Mouse (Mus musculus) stomach, embryonic 16.5 days (tissue): ENCODE results near the gene Crk. TPM values are rescaled to one million over a fixed set of nuclear protein-coding genes. Genes with fewer than 3 reads are reported as not detected.

Experiments used
- ATAC-seq: fragments of 200-750 bp; cut with Nextera tagmentation; 2 replicates; pipeline ENCODE4 v1.8.0; 2017; ENCODE audit warnings: moderate number of reproducible peaks, moderate TSS enrichment; ENCODE audit not compliant: insufficient read depth, low FRiP score
- H3K27ac ChIP-seq: fragments of 300-500 bp; sonication (generic); 2 replicates; pipeline ENCODE4 v1.5.1; 2014; ENCODE audit warnings: low read length
- H3K27me3 ChIP-seq: fragments of 300-500 bp; sonication (generic); 2 replicates; pipeline ENCODE4 v1.6.1; 2014; ENCODE audit warnings: low read length, control low read depth, mixed read lengths; ENCODE audit not compliant: control insufficient read depth, insufficient read depth
- H3K36me3 ChIP-seq: fragments of 300-500 bp; sonication (generic); 2 replicates; pipeline ENCODE4 v1.6.1; 2014; ENCODE audit warnings: low read length; ENCODE audit not compliant: control insufficient read depth, insufficient read depth
- H3K4me1 ChIP-seq: fragments of 300-500 bp; sonication (generic); 2 replicates; pipeline ENCODE4 v1.6.1; 2014; ENCODE audit warnings: low read length, control low read depth, mixed read lengths; ENCODE audit not compliant: control insufficient read depth, insufficient read depth
- H3K4me2 ChIP-seq: fragments of 300-500 bp; sonication (generic); 2 replicates; pipeline ENCODE4 v1.6.1; 2014; ENCODE audit warnings: low read depth, low read length, mixed read lengths
- H3K4me3 ChIP-seq: fragments of 300-500 bp; sonication (generic); replicated peaks from 2 replicates; pipeline ENCODE4 v1.5.1; 2014; ENCODE audit warnings: mild to moderate bottlenecking, low read length
- H3K9ac ChIP-seq: fragments of 300-500 bp; sonication (generic); 2 replicates; pipeline ENCODE4 v1.6.1; 2014; ENCODE audit warnings: low read length
- H3K9me3 ChIP-seq: fragments of 300-500 bp; sonication (generic); replicated peaks from 2 replicates; pipeline ENCODE4 v1.6.1; 2016; ENCODE audit warnings: low read length, control low read depth; ENCODE audit not compliant: control insufficient read depth
- WGBS: fragments of 180-500 bp; shearing (Covaris S2); extraction: QIAGEN DNeasy Blood & Tissue Kit; methylation state at CpG from one replicate; pipeline ENCODE4 v1.1.7; 2014; 5-methylcytosine and 5-hydroxymethylcytosine counted together
- polyA plus RNA-seq: library from polyadenylated mRNA; unstranded; fragments of >200 nt; fragmentation: Nextera tagmentation; extraction: Ambion mirVana; gene quantifications from 2 replicates; pipeline ENCODE4 v1.2.1, GENCODE M21; 2015

Crk gene
- polyA plus RNA-seq, result 106 and 107 TPM in 2 replicates

GRCm38 (mm10) chr11:75678747-75679438, at the start of gene Crk:
Crk (plus strand) TSS chr11:75679259.
- Histone ChIP-seq H3K9ac (peak within 1 kb of the TSS; percentile 97), H3K4me1 (peaks cover 18% of the 10 kb centered on the region), H3K27me3 (no peaks in the 10 kb centered on the region), H3K27ac (peak within 1 kb of the TSS; percentile 97), H3K4me2 (peak within 1 kb of the TSS; percentile 84), H3K4me3 (peak within 1 kb of the TSS; percentile 99), H3K9me3 (no peaks in the 10 kb centered on the region), H3K36me3 (0 out of 2 replicates have a peak, but pooled peaks cover 1% of the 10 kb centered on the region)
- under 1% methylated on average over 55 of the region's 55 CpGs for WGBS
- ATAC-seq, result peak; percentile 98

DNA sequence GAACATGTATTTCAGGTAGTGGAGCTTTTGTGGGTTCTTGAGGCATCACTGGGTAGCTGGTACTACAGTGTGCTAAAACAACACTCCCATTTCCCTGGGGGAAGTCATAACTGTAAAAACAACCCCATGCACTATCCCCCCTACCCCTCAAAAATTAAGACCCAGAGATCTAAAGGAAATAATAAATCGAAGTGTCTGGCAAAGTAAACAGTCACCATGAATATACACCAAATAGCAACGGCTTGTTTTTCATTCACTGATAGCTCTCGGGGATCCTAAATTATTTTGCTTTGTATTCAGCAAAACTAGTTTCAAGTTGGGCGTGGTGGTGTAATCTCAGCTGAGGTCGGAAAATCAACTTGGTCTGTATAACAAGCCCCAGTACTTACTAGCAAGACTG, 49.0 kb upstream of the Crk start:
- Histone ChIP-seq H3K4me2 (peak overlapping the region; percentile 81), H3K36me3 (peaks cover 23% of the 10 kb centered on the region), H3K4me1 (peaks cover 7% of the 10 kb centered on the region; the same call in 1 of the 2 replicates), H3K27me3 (no peaks in the 10 kb centered on the region), H3K9me3 (no peaks in the 10 kb centered on the region), H3K4me3 (peak overlapping the region; percentile 80), H3K9ac (peak overlapping the region; percentile 83), H3K27ac (peak overlapping the region; percentile 86)
- 3% methylated on average over 5 of the region's 5 CpGs for WGBS
- no peak for ATAC-seq

DNA sequence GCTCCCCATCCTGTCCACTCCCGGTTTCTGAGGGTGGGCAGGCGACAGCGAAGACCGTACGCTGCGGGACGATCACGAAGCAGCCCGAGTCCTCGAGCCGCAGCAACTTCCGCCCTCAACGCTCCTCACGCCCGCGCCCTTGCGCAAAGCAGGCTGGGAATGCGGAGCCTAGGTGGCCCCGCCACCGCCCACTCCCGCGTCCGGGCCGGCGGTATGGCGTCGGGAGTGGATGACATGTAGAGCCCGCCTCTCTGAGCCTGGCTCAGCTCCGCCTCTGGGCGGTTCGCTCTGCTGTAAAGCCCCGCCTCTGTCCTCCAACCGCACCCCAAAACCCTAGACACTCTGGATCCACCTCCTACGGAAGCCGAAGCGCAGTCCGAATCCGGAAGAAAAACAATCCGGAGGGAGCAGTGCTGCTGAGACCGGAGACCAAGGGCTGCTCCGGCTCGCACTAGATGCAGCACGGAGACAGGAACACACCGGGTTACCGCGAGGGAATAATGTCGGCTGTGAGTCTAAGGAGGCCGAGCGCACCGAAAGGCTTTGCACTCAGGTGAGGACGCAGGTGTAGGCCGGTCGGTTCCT, 48.3 kb upstream of the Crk start, which contains the start of gene Inpp5k:
Gene Inpp5k (plus strand): TSS at position 344 of the 585 bp plus-strand sequence.
- H3K4me3 ChIP-seq, result peak within 1 kb of the TSS; percentile 80
- WGBS, result under 1% methylated on average over 53 of the region's 53 CpGs
- H3K27ac ChIP-seq, result peak within 1 kb of the TSS; percentile 86
- H3K27me3 ChIP-seq, result no peaks in the 10 kb centered on the region
- H3K4me2 ChIP-seq, result peak within 1 kb of the TSS; percentile 81
- ATAC-seq, result peak; percentile 100
- peak within 1 kb of the TSS; percentile 83 for H3K9ac ChIP-seq
- peaks cover 17% of the 10 kb centered on the region for H3K36me3 ChIP-seq
- H3K9me3 ChIP-seq, result no peaks in the 10 kb centered on the region
- H3K4me1 ChIP-seq, result peaks cover 7% of the 10 kb centered on the region; the same call in 1 of the 2 replicates

GRCm38 (mm10) chr11:75631561-75632225, 47.4 kb upstream of the Crk start:
- peaks cover 7% of the 10 kb centered on the region; the same call in 1 of the 2 replicates for H3K4me1 ChIP-seq
- no peak for ATAC-seq
- H3K4me2 ChIP-seq, result peak overlapping the region; percentile 70
- peak overlapping the region; percentile 80 for H3K4me3 ChIP-seq
- peak overlapping the region; percentile 77 for H3K9ac ChIP-seq
- H3K27ac ChIP-seq, result no peak overlapping the region
- H3K27me3 ChIP-seq, result no peaks in the 10 kb centered on the region
- 8% methylated on average over 13 of the region's 13 CpGs for WGBS
- no peaks in the 10 kb centered on the region for H3K9me3 ChIP-seq
- H3K36me3 ChIP-seq, result peaks cover 11% of the 10 kb centered on the region

DNA sequence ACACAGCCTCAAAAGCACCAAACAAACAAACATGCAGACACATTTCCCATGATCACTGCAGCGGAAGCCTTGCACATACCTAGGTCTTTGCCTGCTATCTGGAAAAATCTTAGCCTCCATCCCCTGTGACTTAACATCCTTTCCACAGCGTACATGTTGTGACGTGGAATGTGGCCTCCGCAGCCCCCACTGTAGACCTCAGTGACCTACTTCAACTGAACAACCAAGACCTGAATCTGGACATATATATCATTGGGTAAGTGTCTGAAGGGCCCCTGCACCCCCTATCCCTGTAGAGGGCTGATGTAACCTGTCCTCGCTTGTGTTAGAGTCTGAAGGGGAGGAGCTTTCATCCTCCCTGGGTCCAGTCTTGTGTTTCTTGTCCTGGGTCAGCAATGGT, 46.1 kb upstream of the Crk start:
- ATAC-seq, result no peak
- Histone ChIP-seq H3K9me3 (no peaks in the 10 kb centered on the region), H3K9ac (no peak overlapping the region), H3K27ac (no peak overlapping the region), H3K4me3 (no peak overlapping the region), H3K27me3 (no peaks in the 10 kb centered on the region), H3K4me1 (peaks cover 7% of the 10 kb centered on the region; the same call in 1 of the 2 replicates), H3K4me2 (no peak overlapping the region), H3K36me3 (0 out of 2 replicates have a peak, but pooled peaks cover 4% of the 10 kb centered on the region)
- 87% methylated on average over 5 of the region's 5 CpGs for WGBS

DNA sequence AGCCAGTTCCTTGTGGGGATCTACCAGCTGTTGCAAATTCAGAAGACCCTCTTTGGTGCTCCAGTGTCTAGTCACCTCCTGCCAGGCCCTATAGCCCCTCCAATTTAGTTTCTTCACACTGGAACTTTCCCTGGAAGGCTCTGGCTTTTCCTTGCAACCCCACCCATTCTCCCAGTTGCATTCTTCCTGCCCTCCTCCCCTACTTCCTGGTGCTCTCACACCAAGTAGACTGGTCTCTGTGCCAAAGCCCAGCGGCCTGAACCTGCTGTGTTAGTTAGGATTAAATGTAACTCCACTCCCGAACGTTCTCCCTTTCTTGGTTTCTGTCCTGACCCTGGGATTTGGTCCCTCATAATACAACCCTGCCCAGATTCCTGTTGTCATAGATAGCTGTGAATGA, 44.3 kb upstream of the Crk start:
- H3K27ac ChIP-seq, result no peak overlapping the region
- no peaks in the 10 kb centered on the region for H3K9me3 ChIP-seq
- 72% methylated on average over 3 of the region's 3 CpGs for WGBS
- peaks cover 3% of the 10 kb centered on the region; the same call in 1 of the 2 replicates for H3K4me1 ChIP-seq
- no peak for ATAC-seq
- no peak overlapping the region for H3K9ac ChIP-seq
- no peaks in the 10 kb centered on the region for H3K36me3 ChIP-seq
- no peak overlapping the region for H3K4me3 ChIP-seq
- H3K4me2 ChIP-seq, result no peak overlapping the region
- H3K27me3 ChIP-seq, result no peaks in the 10 kb centered on the region

DNA sequence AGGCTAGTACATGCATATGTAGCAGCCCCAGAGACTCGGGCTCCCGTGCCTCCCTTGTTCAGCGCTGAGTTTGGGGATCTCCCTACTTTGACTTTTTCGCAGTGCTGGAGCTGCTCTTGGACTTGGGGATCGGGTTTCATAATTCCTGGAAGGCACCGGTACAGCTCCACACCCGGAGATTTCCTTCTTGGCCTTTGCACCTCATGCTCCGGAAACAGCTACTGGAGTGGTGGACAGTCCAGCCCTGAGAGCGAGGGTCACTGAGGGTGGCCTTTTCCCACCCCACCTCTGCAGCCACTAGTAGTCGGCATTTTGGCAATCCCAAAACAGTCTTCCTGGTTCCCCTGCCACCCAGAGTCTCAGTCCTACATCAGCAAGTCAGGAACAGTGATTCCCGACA, 43.7 kb upstream of the Crk start:
- no peak overlapping the region for H3K9ac ChIP-seq
- WGBS, result 51% methylated on average over 11 of the region's 11 CpGs
- no peaks in the 10 kb centered on the region for H3K27me3 ChIP-seq
- no peaks in the 10 kb centered on the region for H3K9me3 ChIP-seq
- no peaks in the 10 kb centered on the region for H3K4me1 ChIP-seq
- no peak overlapping the region for H3K4me3 ChIP-seq
- no peak overlapping the region for H3K27ac ChIP-seq
- H3K36me3 ChIP-seq, result no peaks in the 10 kb centered on the region
- H3K4me2 ChIP-seq, result no peak overlapping the region
- ATAC-seq, result no peak

DNA sequence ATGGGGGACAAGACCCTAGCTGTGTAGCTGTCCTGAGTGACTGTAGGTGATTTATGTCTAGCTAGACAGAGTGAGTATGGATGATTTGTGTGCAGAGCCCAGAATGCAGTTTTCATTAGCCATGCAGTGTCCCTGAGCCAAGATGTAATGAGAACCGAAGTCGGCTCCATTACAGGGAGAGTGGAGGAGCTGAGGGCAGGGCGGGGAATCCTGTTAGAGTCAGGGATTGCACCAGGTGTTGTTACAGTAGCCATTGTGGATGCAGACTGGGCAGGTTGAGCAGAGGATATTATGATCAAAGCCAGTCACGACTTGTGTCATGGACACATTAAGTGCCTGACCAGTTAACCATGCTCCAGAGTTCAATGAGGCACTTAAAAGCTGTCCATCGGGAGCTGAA, 35.7 kb upstream of the Crk start:
- Histone ChIP-seq H3K27me3 (no peaks in the 10 kb centered on the region), H3K27ac (no peak overlapping the region), H3K4me2 (no peak overlapping the region), H3K4me3 (no peak overlapping the region), H3K36me3 (no peaks in the 10 kb centered on the region), H3K9me3 (no peaks in the 10 kb centered on the region), H3K4me1 (no peaks in the 10 kb centered on the region; the same call in 1 of the 2 replicates), H3K9ac (no peak overlapping the region)
- no peak for ATAC-seq
- 80% methylated on average over 5 of the region's 5 CpGs for WGBS

DNA sequence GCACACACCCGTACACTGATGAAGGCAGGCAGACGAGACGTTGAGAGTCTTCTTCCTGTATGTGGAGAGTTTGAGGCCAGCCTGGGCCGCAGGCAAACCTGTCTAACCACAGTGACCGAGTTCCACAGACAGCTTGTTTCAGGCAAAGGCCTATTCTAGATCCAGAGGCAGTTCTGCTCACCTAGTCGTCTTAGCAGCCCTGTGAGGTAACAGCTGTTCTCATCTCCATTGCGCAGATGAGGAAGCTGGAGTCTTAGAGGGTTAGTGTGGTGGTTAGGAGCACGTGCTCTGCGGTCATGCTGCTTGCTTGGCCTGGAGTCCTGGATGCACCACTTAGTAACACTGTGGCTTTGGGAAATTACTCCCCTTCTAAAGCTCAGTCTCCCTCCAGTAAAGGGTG, 34.4 kb upstream of the Crk start:
- no peak overlapping the region for H3K9ac ChIP-seq
- H3K36me3 ChIP-seq, result no peaks in the 10 kb centered on the region
- peaks cover 7% of the 10 kb centered on the region for H3K4me1 ChIP-seq
- H3K4me2 ChIP-seq, result no peak overlapping the region
- no peak overlapping the region for H3K27ac ChIP-seq
- no peak overlapping the region for H3K4me3 ChIP-seq
- H3K27me3 ChIP-seq, result no peaks in the 10 kb centered on the region
- WGBS, result 75% methylated on average over 9 of the region's 9 CpGs
- no peak for ATAC-seq
- H3K9me3 ChIP-seq, result no peaks in the 10 kb centered on the region
